Mouse (Mus musculus) right cerebral cortex, postnatal 36 days (tissue): ENCODE measurements at regions not wholly inside any gene's neighbourhood (a gene's known extent, or its start where the extent isn't known, plus 50 kb on each side); places are given as distances from the start of the nearest gene placed in this dataset.

Experiments used
- DNase-seq, 2 experiments: peaks; one replicate each; pipeline ENCODE4 v3.0.0; 2022; ENCODE audit warnings: low spot score in 2 of 2, mixed read lengths in 1 of 2

DNA sequence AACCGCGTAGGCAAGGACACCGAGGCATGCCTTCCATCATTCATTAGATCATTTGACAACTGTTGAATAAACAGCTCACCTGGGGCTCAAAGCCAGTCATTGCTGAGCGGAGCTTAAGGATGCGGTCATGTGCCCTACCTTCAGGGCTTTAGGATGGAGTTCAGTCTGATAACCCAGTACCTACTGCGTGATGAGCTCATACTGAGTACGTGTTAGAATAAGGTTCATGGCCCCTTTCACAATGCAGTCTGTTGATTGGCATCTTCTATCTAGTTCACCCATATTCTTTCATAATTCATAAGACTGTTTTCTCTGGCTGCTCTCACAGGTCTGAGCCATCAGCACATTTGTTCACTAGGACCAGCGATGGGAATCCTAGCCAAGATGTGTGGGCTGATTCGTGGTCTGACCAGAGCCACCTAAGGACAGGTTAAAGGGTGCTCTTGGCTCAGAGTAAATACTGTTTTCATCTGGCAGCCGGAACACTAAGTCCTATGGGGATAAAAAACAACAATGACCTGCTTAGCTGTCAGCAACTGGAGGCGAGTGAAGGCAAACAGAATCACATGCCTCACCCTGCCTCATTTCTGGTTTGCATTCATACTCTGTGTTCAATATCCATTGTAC, 71.4 kb upstream of the Elovl5 start:
- no peak for DNase-seq

GRCm38 (mm10) chr9:77848580-77848979, 68.6 kb upstream of the Elovl5 start:
- DNase-seq, result no peak

GRCm38 (mm10) chr9:77849343-77849742, 67.8 kb upstream of the Elovl5 start:
- peak; percentile 8 to 38 for DNase-seq

DNA sequence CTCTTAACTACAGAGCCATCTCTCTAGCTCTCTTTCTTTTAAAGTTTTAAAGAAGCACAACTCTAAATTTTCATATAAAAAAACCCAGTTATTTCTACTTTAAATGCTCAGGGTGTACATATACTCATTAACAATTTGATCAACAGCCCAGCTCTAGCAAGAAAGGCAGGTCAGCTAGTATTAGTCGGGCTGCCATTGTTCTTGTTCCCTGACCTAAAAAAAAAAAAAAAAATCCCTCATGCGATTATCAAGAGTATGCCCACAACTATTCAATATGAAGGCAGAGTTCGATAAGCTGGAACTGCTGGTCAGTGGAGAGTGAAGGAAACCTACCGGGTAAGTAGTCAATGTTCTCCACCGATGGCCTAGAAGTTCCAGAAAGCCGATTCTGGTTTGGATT, 65.8 kb upstream of the Elovl5 start:
- DNase-seq, result no peak

DNA sequence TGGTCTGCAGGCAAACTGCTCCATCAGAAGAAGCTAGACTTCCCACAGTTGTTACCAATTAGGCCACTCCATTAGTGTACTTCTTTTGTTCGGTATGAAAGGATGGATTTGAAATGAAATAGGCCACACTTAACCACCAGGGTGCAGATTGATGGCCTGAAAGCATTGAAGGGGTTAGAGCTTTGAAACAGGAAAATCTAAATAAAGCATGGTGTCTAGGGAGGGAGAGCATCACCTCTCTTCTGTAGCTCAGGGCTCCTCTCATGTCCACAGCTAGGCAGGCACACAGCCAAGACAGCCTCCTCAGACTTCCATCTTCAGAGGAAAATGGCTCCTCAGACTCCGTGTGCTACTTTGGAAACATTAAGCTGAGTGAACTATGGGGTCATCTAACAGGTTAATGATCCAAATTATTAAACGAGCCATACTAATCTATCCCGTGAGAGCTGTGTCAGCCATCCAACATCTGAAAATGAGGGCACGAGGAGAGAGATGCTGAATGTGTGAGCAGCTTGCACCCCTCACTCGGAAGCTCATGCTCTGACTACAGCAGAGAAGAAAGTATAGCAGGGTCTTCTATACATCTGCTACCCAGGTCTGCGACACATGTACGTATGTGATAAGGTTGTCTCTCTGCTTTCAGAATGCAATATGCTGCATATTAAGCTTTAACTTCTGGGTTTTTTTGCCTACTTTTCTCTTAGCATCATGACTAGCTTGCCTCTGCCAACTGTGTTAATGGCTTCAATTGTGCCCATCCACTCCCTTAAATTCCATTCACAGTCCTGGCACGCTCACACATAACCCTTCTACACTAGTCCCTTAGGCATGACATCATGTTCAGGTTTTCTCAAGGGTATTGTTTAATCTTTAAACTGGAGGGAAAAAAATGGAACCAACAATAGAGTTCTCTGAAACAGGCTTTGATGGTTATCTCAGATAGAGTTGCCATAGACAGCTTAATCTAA, 59.8 kb upstream of the Elovl5 start:
- DNase-seq, result no peak

DNA sequence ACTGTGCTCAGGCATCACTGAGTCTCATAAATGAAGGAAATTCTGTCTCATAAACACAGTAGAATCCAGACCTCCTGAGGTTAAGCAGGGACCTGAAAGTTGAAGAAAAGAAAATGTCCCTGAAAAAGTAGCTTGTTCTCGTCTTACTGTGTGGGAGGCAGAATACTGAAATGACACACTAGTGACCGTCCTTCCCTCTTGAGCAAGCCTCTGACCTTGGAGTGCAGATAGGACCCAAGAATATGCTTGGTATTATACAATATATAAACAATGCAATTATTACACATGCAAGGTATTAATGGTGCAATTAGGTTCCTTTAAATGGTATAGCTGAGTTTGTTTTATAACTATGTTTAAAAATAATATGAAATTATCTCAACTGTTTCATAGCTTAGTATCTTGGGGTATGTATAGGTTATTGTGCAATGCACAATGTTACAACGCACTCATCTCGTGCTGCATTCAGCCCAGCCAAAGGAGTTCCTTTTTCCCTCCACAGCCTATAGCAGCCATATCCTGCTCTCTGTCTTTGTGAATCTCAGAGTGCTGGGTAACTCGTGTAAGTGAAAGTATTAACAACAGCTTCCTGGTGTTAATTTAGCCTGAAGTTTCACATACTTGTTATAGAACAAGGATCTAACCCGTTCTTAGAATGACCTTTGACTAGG, 58.9 kb upstream of the Elovl5 start:
- no peak for DNase-seq
